Mouse (Mus musculus) megakaryocyte, adult 5-6 weeks (primary cell): ENCODE data around the gene Hrg. TPM values are rescaled to one million over a fixed set of nuclear protein-coding genes. Genes with fewer than 3 reads are reported as not detected.
"Not testable (repeated sequence)": the region's sequence is repeated elsewhere in the genome, so short reads cannot be mapped to it uniquely, and the experiment has no call there.

ENCODE experiments used
- ATAC-seq: 2 replicates; pipeline ENCODE4 v1.8.0; 2016; ENCODE audit warnings: mild to moderate bottlenecking, inconsistent platforms; ENCODE audit not compliant: poor library complexity, severe bottlenecking
- total RNA-seq, 2 experiments: library from RNA; stranded (forward) in 1 of 2; stranded (reverse) in 1 of 2; fragments of 153-499, 151-499 nt in 1 of 2; fragments of 221-1000, 200-1000 nt in 1 of 2; gene quantifications; 2 replicates each; pipeline versions ENCODE4 v1.2.3 to v1.2.4; 2015 to 2017

The Hrg gene
- total RNA-seq, 2 experiments from 2014 or later: not detected

DNA sequence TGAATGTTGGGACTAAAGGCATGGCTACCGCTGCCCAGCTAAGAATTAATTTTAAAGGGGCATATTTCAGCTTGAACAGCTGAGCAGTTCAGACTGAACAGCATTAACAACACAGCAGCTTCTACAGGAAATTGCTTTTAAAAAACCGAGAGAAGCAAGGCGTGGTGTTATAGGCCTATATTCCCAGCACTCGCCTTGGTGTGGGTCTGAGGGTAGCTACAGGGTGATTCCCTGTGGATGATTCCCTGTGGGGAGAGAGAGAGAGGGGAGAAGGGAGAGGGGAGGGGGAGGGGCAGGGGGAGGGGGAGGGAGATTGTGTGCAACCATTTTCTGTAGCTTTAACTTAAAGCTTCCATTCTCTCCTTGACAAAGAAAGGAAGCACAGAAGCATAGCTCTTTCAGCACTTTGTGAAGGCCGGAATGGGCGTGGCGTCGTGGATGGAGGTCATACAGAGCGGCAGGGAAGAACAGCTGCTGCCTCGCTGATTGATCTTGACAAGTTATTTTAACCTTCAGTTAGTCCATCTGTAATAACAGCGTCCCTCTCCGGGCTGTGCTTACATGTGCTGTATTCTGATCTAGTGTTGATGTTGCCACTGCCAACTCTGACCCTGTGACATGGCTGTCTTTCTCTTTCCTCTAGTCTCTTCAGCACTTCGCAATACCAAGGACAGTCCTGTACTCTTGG is 4.7 kb downstream of the Hrg start:
- no peak for ATAC-seq

DNA sequence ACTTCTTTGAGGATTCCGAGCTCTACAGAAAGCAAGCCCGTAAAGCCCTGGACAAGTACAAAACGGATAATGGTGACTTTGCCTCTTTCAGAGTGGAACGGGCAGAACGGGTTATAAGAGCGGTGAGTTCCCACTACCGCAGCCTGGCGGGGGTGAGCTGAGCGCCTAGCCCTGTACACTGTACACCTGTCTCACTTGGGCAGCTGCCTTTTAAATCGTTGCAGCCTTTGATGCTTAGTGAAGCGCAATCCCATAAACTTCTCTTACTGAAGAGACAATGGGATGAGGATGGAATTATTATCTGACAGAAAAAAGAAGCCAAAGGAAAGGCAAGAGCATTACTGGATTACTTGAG is 5.2 kb downstream of the Hrg start:
- ATAC-seq: no peak

GRCm38 (mm10) chr16:22961073-22961472 is 10.2 kb downstream of the Hrg start:
- ATAC-seq: no peak

GRCm38 (mm10) chr16:22962256-22962655 is 11.4 kb downstream of the Hrg start:
- no peak for ATAC-seq

DNA sequence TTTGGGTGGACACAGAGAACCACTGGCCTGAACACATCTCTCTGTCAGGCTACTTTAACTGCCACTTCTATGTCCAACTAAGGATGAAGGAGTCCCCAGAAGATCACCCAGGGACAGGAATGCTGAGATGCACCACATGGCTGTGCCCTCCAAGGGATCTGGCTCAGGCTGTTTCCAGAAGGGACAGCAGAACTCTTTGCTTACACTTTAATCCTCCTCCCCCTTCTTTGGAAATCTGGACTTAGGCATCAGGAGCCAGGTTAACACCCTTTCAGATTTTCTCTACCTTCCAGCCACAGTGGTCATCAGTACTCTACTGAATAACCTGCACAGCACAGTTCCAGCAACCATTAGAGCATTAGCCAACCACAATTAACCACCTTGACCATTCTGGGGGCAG is 12.4 kb downstream of the Hrg start:
- no peak for ATAC-seq

GRCm38 (mm10) chr16:22967383-22968030 is 16.6 kb downstream of the Hrg start:
- ATAC-seq: no peak

DNA sequence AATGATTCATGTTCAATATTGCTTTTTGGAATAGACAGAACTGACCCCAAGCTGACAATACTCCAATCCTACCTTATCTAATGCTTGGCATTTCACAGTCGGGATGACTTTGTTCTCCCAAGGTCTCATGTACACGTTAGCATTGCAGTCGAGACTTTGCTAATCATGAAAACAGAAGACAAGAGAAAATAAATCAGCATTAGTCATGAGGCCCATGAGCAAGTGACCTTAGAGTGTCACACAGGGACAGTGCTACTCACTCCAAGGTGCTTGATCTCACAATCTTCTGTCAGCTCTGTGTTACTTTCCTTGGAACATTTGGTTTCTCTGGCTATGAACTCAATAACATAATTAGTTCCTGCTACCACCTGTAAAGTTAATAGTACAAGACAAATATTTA is 46.1 kb downstream of the Hrg start:
- ATAC-seq: not testable (repeated sequence)

Other genes with a start within 250 kb of the Hrg start
- gene Crygs, start 139.5 kb upstream of the Hrg start, total RNA-seq (2015): not detected in 2 replicates
- gene Crygs, start 139.5 kb upstream of the Hrg start, total RNA-seq (2017): not detected in 2 replicates
- 14.3 and 24.1 TPM in 2 replicates for gene Tbccd1, start 93.4 kb upstream of the Hrg start, total RNA-seq (2015)
- gene Tbccd1, start 93.4 kb upstream of the Hrg start, total RNA-seq (2017): 18.7 and 21.0 TPM in 2 replicates
- gene Dnajb11, start 93.2 kb upstream of the Hrg start, total RNA-seq (2015): 62.0 and 63.4 TPM in 2 replicates
- 142 and 147 TPM in 2 replicates for gene Dnajb11, start 93.2 kb upstream of the Hrg start, total RNA-seq (2017)
- gene Ahsg, start 59.8 kb upstream of the Hrg start, total RNA-seq (2015): not detected in 2 replicates
- gene Ahsg, start 59.8 kb upstream of the Hrg start, total RNA-seq (2017): not detected in 2 replicates
- gene Fetub, start 32.7 kb upstream of the Hrg start, total RNA-seq (2015): not detected in 2 replicates
- not detected in 2 replicates for gene Fetub, start 32.7 kb upstream of the Hrg start, total RNA-seq (2017)
- 0.80 and 1.7 TPM in 2 replicates for gene Kng2, start 78.4 kb downstream of the Hrg start, total RNA-seq (2015)
- gene Kng2, start 78.4 kb downstream of the Hrg start, total RNA-seq (2017): 0.12 and 0.59 TPM in 2 replicates
- gene Kng1, start 106.8 kb downstream of the Hrg start, total RNA-seq (2015): 0.46 TPM in 1 of 2 replicates, not detected in the other
- gene Kng1, start 106.8 kb downstream of the Hrg start, total RNA-seq (2017): 0.11 and 0.41 TPM in 2 replicates
- gene Eif4a2, start 156.4 kb downstream of the Hrg start, total RNA-seq (2015): 299 and 324 TPM in 2 replicates
- 454 and 463 TPM in 2 replicates for gene Eif4a2, start 156.4 kb downstream of the Hrg start, total RNA-seq (2017)
- 107 and 122 TPM in 2 replicates for gene Rfc4, start 176.7 kb downstream of the Hrg start, total RNA-seq (2015)
- gene Rfc4, start 176.7 kb downstream of the Hrg start, total RNA-seq (2017): 42.3 and 45.5 TPM in 2 replicates
- gene Adipoq, start 195.5 kb downstream of the Hrg start, total RNA-seq (2015): 0.55 and 0.80 TPM in 2 replicates
- 0.40 and 1.7 TPM in 2 replicates for gene Adipoq, start 195.5 kb downstream of the Hrg start, total RNA-seq (2017)